Mouse (Mus musculus) embryonic fibroblast, embryonic 13.5 days (primary cell): ENCODE results near the gene Krtap5-4.

ENCODE experiments used
- CTCF ChIP-seq: IDR thresholded peaks from 2 replicates; pipeline ENCODE4 v1.5.1; 2011; ENCODE audit warnings: mild to moderate bottlenecking, control low read depth, low read length, moderate library complexity, borderline replicate concordance; ENCODE audit not compliant: insufficient read depth
- POLR2A ChIP-seq: IDR thresholded peaks from 2 replicates; pipeline ENCODE4 v1.6.1; 2011; ENCODE audit warnings: low read depth, mild to moderate bottlenecking, control low read depth, low read length, moderate library complexity

- TF ChIP-seq POLR2A (no peak; the same call in 1 of the 2 replicates), CTCF (no peak)
Measured at GRCm38 (mm10) chr7:142284023-142284591, 19.2 kb upstream of the Krtap5-4 start.
